Mouse (Mus musculus) natural killer cell, adult 2 months (primary cell): ENCODE data around the gene Rhox2f.
"Not testable (repeated sequence)": the region's sequence is repeated elsewhere in the genome, so short reads cannot be mapped to it uniquely, and the experiment has no call there.

Experiments
- DNase-seq, 2 experiments: peaks; one replicate each; pipeline ENCODE4 v3.0.0; 2022; ENCODE audit warnings: low spot score in 2 of 2

The Rhox2f gene

DNA sequence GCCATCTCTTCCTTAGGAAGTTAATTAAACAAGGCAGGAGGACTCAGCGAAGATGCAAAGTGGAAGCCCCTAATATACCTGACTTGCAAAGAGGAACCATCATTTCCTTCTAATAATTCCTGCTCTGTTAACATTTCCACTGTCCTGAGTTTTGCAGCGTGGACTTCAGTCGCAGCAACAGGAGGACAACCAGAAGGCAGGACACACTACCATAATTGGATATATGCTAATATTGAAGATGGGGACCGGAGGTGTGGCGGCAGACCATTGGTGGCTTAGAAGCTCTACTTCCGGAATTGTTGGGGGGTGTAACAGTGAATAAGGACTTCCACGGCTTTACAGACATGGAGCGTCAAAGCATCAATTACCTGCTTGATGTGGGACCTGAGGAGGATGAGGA, at the start of gene Rhox2f:
Rhox2f (plus strand) TSS at position 301 of the 400 bp plus-strand sequence.
- DNase-seq: not testable (repeated sequence)

DNA sequence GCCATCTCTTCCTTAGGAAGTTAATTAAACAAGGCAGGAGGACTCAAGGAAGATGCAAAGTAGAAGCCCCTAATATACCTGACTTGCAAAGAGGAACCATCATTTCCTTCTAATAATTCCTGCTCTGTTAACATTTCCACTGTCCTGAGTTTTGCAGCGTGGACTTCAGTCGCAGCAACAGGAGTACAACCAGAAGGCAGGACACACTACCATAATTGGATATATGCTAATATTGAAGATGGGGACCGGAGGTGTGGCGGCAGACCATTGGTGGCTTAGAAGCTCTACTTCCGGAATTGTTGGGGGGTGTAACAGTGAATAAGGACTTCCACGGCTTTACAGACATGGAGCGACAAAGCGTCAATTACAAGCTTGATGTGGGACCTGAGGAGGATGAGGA, 41.1 kb upstream of the Rhox2f start, which contains the start of gene Rhox2e:
Rhox2e (plus strand) TSS at position 301 of the 400 bp plus-strand sequence.
- DNase-seq: not testable (repeated sequence)

DNA sequence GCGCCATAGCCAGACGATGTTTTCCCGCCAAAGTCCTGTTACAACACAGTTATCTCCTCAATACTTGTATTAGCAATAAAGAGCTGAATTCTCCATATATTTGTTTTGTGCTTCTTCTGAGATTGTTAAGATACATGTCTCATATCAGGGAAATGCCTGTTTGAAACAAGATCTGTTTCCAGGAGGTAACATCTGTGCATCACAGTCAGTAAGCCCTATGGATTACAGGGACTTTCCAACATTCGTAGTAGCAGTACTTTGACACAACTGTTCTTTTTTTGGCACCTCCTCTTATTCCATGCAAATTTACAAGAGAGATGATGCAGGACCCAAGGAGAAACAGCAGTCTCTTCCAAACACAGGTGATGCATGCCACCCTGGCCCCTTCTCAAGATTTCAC, 29.5 kb upstream of the Rhox2f start, which contains the start of gene Rhox3e:
Rhox3e (plus strand) TSS at position 301 of the 400 bp plus-strand sequence.
- DNase-seq: not testable (repeated sequence)

DNA sequence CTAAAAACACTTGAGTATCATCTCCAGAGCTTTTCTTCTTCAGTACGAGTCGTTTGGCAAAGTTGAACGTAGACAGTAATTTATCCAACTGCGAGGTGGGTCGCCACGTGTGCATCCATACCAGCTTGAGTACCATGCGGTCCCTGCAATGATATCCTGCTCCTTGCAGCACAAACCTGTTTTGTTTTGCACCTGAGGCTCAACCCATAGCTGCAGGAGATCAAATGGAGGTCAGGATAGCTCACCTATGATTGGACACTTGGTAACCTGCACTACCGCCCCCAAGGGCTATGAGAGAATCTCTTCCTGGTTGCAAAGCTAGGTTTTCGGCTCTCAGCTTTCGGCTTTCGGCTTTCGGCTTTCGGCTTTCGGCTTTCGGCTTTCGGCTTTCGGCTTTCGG, 14.1 kb upstream of the Rhox2f start, which contains the start of gene Rhox4e:
Rhox4e (plus strand) TSS at position 301 of the 400 bp plus-strand sequence.
- not testable (repeated sequence) for DNase-seq

DNA sequence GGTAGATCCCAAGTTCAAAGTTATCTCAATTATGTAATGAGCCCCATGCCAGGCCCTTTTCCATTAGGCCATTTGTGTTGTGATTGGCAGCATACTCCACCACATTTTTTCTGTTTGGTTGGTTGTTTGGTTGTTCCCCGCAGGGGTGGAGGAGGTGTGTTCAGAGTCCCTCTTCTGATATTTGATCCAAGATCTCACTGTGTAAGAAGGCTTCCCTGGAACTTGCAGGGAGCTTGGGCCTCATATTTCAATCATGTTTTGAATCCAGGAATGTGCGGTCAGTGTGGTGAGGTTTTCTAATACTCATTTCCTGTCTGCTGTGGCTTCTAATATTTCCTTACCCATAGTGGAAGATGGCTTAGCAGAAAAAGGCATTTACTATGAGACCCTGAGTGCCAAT, 1.4 kb downstream of the Rhox2f start:
- not testable (repeated sequence) for DNase-seq

DNA sequence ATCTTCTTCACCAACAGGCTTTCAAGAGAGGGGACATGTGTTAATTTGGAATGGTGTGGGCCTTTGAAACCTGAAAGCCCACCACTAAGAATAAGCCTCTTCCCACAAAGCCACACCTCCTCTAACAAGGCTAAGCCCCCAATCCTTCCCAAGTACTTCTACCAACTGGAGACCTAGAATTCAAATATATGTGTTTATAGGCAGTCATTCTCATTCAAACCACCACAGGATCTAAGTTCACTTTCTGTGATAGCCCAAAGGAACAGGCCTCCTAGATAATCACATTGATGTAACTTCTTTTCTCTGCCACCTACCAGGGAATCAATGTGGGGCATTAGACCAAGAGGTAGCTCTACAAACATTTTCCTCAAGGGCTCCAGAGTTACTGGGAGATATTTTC, 9.5 kb downstream of the Rhox2f start, which contains the start of gene Rhox3f:
Rhox3f (plus strand) TSS at position 301 of the 400 bp plus-strand sequence.
- not testable (repeated sequence) for DNase-seq

DNA sequence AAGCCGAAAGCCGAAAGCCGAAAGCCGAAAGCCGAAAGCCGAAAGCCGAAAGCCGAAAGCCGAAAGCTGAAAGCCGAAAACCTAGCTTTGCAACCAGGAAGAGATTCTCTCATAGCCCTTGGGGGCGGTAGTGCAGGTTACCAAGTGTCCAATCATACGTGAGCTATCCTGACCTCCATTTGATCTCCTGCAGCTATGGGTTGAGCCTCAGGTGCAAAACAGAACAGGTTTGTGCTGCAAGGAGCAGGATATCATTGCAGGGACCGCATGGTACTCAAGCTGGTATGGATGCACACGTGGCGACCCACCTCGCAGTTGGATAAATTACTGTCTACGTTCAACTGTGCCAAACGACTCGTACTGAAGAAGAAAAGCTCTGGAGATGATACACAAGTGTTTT, 36.4 kb downstream of the Rhox2f start, which contains the start of gene Rhox4f:
Rhox4f (minus strand) TSS at position 101 of the 400 bp plus-strand sequence.
- DNase-seq: not testable (repeated sequence)
